Mouse (Mus musculus) 3134 (cell line): ENCODE measurements around the gene Pde2a.
"Not testable (repeated sequence)": the region's sequence is repeated elsewhere in the genome, so short reads cannot be mapped to it uniquely, and the experiment has no call there.

Source experiments
- DNase-seq: peaks from one replicate; pipeline ENCODE4 v3.0.0-alpha.2; 2011; ENCODE audit warnings: low spot score; ENCODE audit not compliant: insufficient read length; ENCODE audit errors: extremely low read depth

Gene Pde2a

GRCm38 (mm10) chr7:101550686-101551485 is 129.4 kb downstream of the Pde2a start:
- DNase-seq, result no peak

- DNase-seq, result no peak
These were observed 130.0 kb downstream of the Pde2a start for GRCm38 (mm10) chr7:101551530-101551929.

GRCm38 (mm10) chr7:101555473-101555872 is 134.0 kb downstream of the Pde2a start:
- DNase-seq, result not testable (repeated sequence)

GRCm38 (mm10) chr7:101557391-101557790 is 135.9 kb downstream of the Pde2a start:
- DNase-seq, result no peak

- not testable (repeated sequence) for DNase-seq
These were observed 137.9 kb downstream of the Pde2a start for GRCm38 (mm10) chr7:101559393-101559792.
